In the genomic region with DNA sequence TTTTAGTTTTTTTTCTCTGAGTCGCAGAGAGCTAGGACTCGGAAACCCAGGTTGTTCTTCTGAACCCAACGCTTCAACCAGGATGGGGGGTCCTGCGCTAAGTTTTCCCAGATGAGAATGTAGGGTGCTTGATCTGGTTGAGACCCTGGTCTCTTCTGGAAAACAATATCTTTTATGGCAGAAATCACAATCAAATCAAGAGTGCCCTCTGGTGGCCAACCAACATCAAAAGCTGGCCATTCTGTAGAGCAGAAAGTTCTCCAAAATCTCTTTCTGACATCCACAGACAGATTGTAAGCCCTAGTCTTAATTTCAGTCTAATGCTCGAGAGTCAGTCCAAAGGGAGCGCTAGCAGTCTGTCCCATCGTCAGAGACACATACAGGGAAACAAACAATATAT, we compare ENCODE assay signal across 19 mouse cellular contexts. TPM values are rescaled to one million over a fixed set of nuclear protein-coding genes. Genes with fewer than 3 reads are reported as not detected.
DNase-seq lines count a peak whose midpoint lies in the region; ATAC-seq and TF ChIP-seq lines count a peak whose summit lies in the region.
"Had no signal": no experiment of that assay in that cellular context is flagged by ENCODE, and none has a peak within 500 bp of the region (broad histone marks: within the 10 kb centered on the region; RNA-seq: fewer than 3 reads in every experiment).

No protein-coding gene starts in this region.

- no peak for TF ChIP-seq EP300 in MEL (IDR thresholded peaks at IDR 0.05; ENCODE audit: low read depth in 1 of 2, low read length in 2 of 2)
- no peak for TF ChIP-seq EP300 in stomach, postnatal 0 days (optimal IDR thresholded peaks at IDR 0.05)

- intact Hi-C loops in left cerebral cortex, adult 2 months (cut with DNase I), result no loop called here

- no peaks in the 10 kb centered on the region for H3K27me3 ChIP-seq in intestine, postnatal 0 days (replicated peaks; ENCODE audit: control insufficient read depth, insufficient read depth, low read length)
- no peaks in the 10 kb centered on the region for H3K27me3 ChIP-seq in intestine, embryonic 16.5 days (replicated peaks; ENCODE audit: control insufficient read depth, insufficient read depth, low read length)
- no peaks in the 10 kb centered on the region for H3K27me3 ChIP-seq in MEL (ENCODE audit: control insufficient read depth in 1 of 2, insufficient read depth in 2 of 2, low read length in 2 of 2)
- H3K27me3 ChIP-seq in stomach, postnatal 0 days (ENCODE audit: control insufficient read depth, insufficient read depth, low read length), result no peaks in the 10 kb centered on the region
- H3K27me3 ChIP-seq: embryonic facial prominence, embryonic 12.5 days; forebrain, embryonic 15.5 days; heart, embryonic 13.5 days; hindbrain, embryonic 12.5 days had no signal

- DNase-seq in left cerebral cortex, adult 2 months (ENCODE audit: extremely low spot score in 1 of 2, low spot score in 2 of 2), result no peak
- no peak for DNase-seq in left cerebral cortex, adult 9 months (ENCODE audit: low spot score in 2 of 2)
- DNase-seq in MEL (ENCODE audit: low read depth, low spot score), result no peak
- no peak for DNase-seq in stomach, postnatal 0 days (ENCODE audit: low spot score)
- DNase-seq in urinary bladder, postnatal 4 days (ENCODE audit: low spot score in 2 of 2), result no peak
- DNase-seq: adrenal gland, postnatal 14 days; cerebellum, adult 11-12 months; cerebellum, adult 9-10 months; cerebellum, postnatal 25 days; gastrocnemius, postnatal 14 days; heart, postnatal 4 days had no signal

- peak; percentile 26; the same call in 1 of the 2 replicates for TF ChIP-seq CTCF in intestine, postnatal 0 days (IDR thresholded peaks at IDR 0.05; ENCODE audit: low read depth)
- peak; percentile 10 for TF ChIP-seq CTCF in left cerebral cortex, adult 2 months (IDR thresholded peaks at IDR 0.05)
- TF ChIP-seq CTCF in MEL (IDR thresholded peaks at IDR 0.05 in 2 of 3, conservative IDR thresholded peaks at IDR 0.05 in 1 of 3; ENCODE audit: control insufficient read depth in 1 of 3, insufficient read depth in 1 of 3, low read depth in 2 of 3, low read length in 3 of 3, poor library complexity in 1 of 3, severe bottlenecking in 1 of 3), result peak in 2 of 3 experiments; percentile 11 to 28; a peak in 2 of 6 replicates
- TF ChIP-seq CTCF in stomach, postnatal 0 days (IDR thresholded peaks at IDR 0.05; ENCODE audit: low read depth), result peak; percentile 30

- TF ChIP-seq POLR2A in MEL (IDR thresholded peaks at IDR 0.05; ENCODE audit: control insufficient read depth in 1 of 2, insufficient read depth in 1 of 2, low read depth in 1 of 2, low read length in 2 of 2, poor library complexity in 1 of 2), result no peak

- no peak overlapping the region for H3K9ac ChIP-seq in intestine, postnatal 0 days (ENCODE audit: low read depth, low read length)
- H3K9ac ChIP-seq in intestine, embryonic 16.5 days (ENCODE audit: low read depth, low read length), result no peak overlapping the region
- no peak overlapping the region for H3K9ac ChIP-seq in MEL (ENCODE audit: control insufficient read depth, low read depth, low read length, poor library complexity, severe bottlenecking)
- no peak overlapping the region for H3K9ac ChIP-seq in stomach, postnatal 0 days (ENCODE audit: low read length)
- H3K9ac ChIP-seq: embryonic facial prominence, embryonic 12.5 days; forebrain, embryonic 15.5 days; heart, embryonic 13.5 days; hindbrain, embryonic 12.5 days had no signal

- H3K36me3 ChIP-seq in intestine, postnatal 0 days (ENCODE audit: control insufficient read depth, insufficient read depth), result no peaks in the 10 kb centered on the region
- H3K36me3 ChIP-seq in intestine, embryonic 16.5 days (ENCODE audit: control insufficient read depth, insufficient read depth, low read length), result no peaks in the 10 kb centered on the region
- no peaks in the 10 kb centered on the region for H3K36me3 ChIP-seq in MEL (ENCODE audit: control insufficient read depth in 1 of 2, insufficient read depth in 2 of 2, low read length in 2 of 2)
- H3K36me3 ChIP-seq in stomach, postnatal 0 days (ENCODE audit: control insufficient read depth, insufficient read depth, low read length), result no peaks in the 10 kb centered on the region
- H3K36me3 ChIP-seq: embryonic facial prominence, embryonic 12.5 days; forebrain, embryonic 15.5 days; G1E; heart, embryonic 13.5 days; hindbrain, embryonic 12.5 days had no signal

- H3K79me2 ChIP-seq in MEL (ENCODE audit: control insufficient read depth, insufficient read depth, low read length, poor library complexity), result no peaks in the 10 kb centered on the region

- TF ChIP-seq RAD21 in MEL (IDR thresholded peaks at IDR 0.05; ENCODE audit: low read depth, low read length), result peak; percentile 29

- no peaks in the 10 kb centered on the region for H3K4me1 ChIP-seq in intestine, postnatal 0 days (replicated peaks; ENCODE audit: control insufficient read depth, insufficient read depth, low read length)
- no peaks in the 10 kb centered on the region for H3K4me1 ChIP-seq in intestine, embryonic 16.5 days (ENCODE audit: control insufficient read depth, insufficient read depth, low read length)
- H3K4me1 ChIP-seq in MEL (ENCODE audit: control insufficient read depth in 1 of 2, insufficient read depth in 2 of 2, low read length in 2 of 2), result no peaks in the 10 kb centered on the region
- no peaks in the 10 kb centered on the region for H3K4me1 ChIP-seq in stomach, postnatal 0 days (replicated peaks; ENCODE audit: control insufficient read depth, insufficient read depth)
- H3K4me1 ChIP-seq: embryonic facial prominence, embryonic 12.5 days; forebrain, embryonic 15.5 days; heart, embryonic 13.5 days; hindbrain, embryonic 12.5 days had no signal

- no peak overlapping the region for H3K27ac ChIP-seq in intestine, postnatal 0 days (ENCODE audit: low read depth, low read length)
- no peak overlapping the region for H3K27ac ChIP-seq in intestine, embryonic 16.5 days (ENCODE audit: low read length)
- no peak overlapping the region for H3K27ac ChIP-seq in left cerebral cortex, adult 2 months
- H3K27ac ChIP-seq in MEL (ENCODE audit: control insufficient read depth, low read depth, low read length), result no peak overlapping the region
- no peak overlapping the region for H3K27ac ChIP-seq in stomach, postnatal 0 days (replicated peaks)
- H3K27ac ChIP-seq: embryonic facial prominence, embryonic 12.5 days; forebrain, embryonic 15.5 days; heart, embryonic 13.5 days; hindbrain, embryonic 12.5 days had no signal

- H3K4me3 ChIP-seq in intestine, postnatal 0 days (ENCODE audit: low read depth, low read length), result no peak overlapping the region
- H3K4me3 ChIP-seq in intestine, embryonic 16.5 days (ENCODE audit: low read length), result no peak overlapping the region
- no peak overlapping the region for H3K4me3 ChIP-seq in left cerebral cortex, adult 2 months
- no peak overlapping the region for H3K4me3 ChIP-seq in MEL (ENCODE audit: control insufficient read depth in 1 of 2, insufficient read depth in 1 of 2, low read depth in 2 of 2, low read length in 2 of 2)
- no peak overlapping the region for H3K4me3 ChIP-seq in stomach, postnatal 0 days (ENCODE audit: low read depth, low read length)
- H3K4me3 ChIP-seq: embryonic facial prominence, embryonic 12.5 days; forebrain, embryonic 15.5 days; heart, embryonic 13.5 days; hindbrain, embryonic 12.5 days had no signal

- 88% methylated on average over 7 of the region's 7 CpGs for WGBS in intestine, postnatal 0 days
- WGBS in intestine, embryonic 16.5 days, result 93% methylated on average over 7 of the region's 7 CpGs
- 88% methylated on average over 7 of the region's 7 CpGs for WGBS in stomach, postnatal 0 days

- no peak for ATAC-seq in intestine, postnatal 0 days
- ATAC-seq in intestine, embryonic 16.5 days, result no peak
- ATAC-seq in stomach, postnatal 0 days (ENCODE audit: low FRiP score, low TSS enrichment), result no peak
- ATAC-seq: forebrain, embryonic 15.5 days had no signal

- no peaks in the 10 kb centered on the region for H3K9me3 ChIP-seq in intestine, postnatal 0 days (ENCODE audit: control insufficient read depth)
- H3K9me3 ChIP-seq in intestine, embryonic 16.5 days (ENCODE audit: control insufficient read depth, low read length), result no peaks in the 10 kb centered on the region
- no peaks in the 10 kb centered on the region for H3K9me3 ChIP-seq in MEL (replicated peaks; ENCODE audit: insufficient read depth, low read length)
- H3K9me3 ChIP-seq in stomach, postnatal 0 days (ENCODE audit: control insufficient read depth, low read length), result no peaks in the 10 kb centered on the region
- H3K9me3 ChIP-seq: embryonic facial prominence, embryonic 12.5 days; forebrain, embryonic 15.5 days had no signal

- H3K4me2 ChIP-seq in intestine, postnatal 0 days (replicated peaks; ENCODE audit: low read depth), result no peak overlapping the region
- no peak overlapping the region for H3K4me2 ChIP-seq in intestine, embryonic 16.5 days (ENCODE audit: low read depth, low read length)
- H3K4me2 ChIP-seq in stomach, postnatal 0 days (replicated peaks; ENCODE audit: low read depth), result no peak overlapping the region
- H3K4me2 ChIP-seq: embryonic facial prominence, embryonic 12.5 days; forebrain, embryonic 15.5 days; heart, embryonic 13.5 days; hindbrain, embryonic 12.5 days had no signal

TF ChIP-seq in MEL, 35 proteins besides CTCF, POLR2A, EP300 and RAD21:
- TF ChIP-seq MEF2A (IDR thresholded peaks at IDR 0.05; ENCODE audit: extremely low read depth, insufficient replicate concordance, low read depth, low read length, poor library complexity, severe bottlenecking), result no peak
- no peak for TF ChIP-seq ZC3H11A (IDR thresholded peaks at IDR 0.05; ENCODE audit: low read depth, low read length)
- TF ChIP-seq SMC3 (IDR thresholded peaks at IDR 0.05; ENCODE audit: low read depth, low read length), result peak; percentile 41
- TF ChIP-seq TAL1 (IDR thresholded peaks at IDR 0.05; ENCODE audit: low read length), result no peak

RNA-seq across cellular contexts. Expression of a gene that starts 50.1 kb away (rescaled TPM):
- 2.8 and 2.9 TPM in 2 replicates for polyA plus RNA-seq in intestine, postnatal 0 days (2015; fragmentation: Nextera tagmentation; extraction: Ambion mirVana)
- 4.6 and 5.2 TPM in 2 replicates for polyA plus RNA-seq in intestine, embryonic 16.5 days (2015; fragmentation: Nextera tagmentation; extraction: Ambion mirVana)
- 10 to 100 TPM; 13.0 to 13.5 TPM for total RNA-seq in left cerebral cortex, adult 2 months (2021)
- not detected in 2 replicates for total RNA-seq in MEL (2012; rRNA removed)
- polyA plus RNA-seq in MEL (2012; ENCODE audit: insufficient read depth in 1 of 2, insufficient read length in 2 of 2, low read depth in 1 of 2, low replicate concordance in 2 of 2, missing spikeins in 1 of 2), result not detected
- 11.6 and 12.8 TPM in 2 replicates for polyA plus RNA-seq in stomach, postnatal 0 days (2015; fragmentation: Nextera tagmentation; extraction: Ambion mirVana)
- total RNA-seq: G1E; granulocyte monocyte progenitor cell, adult 5-6 weeks had no signal
- polyA plus RNA-seq: G1E had no signal
